Mouse (Mus musculus): ENCODE measurements around the gene Rab40c. TPM values are rescaled to one million over a fixed set of nuclear protein-coding genes. Genes with fewer than 3 reads are reported as not detected.

Gene Rab40c
- polyA plus RNA-seq, 1 experiment from 2014 or later: 59.2 TPM

DNA sequence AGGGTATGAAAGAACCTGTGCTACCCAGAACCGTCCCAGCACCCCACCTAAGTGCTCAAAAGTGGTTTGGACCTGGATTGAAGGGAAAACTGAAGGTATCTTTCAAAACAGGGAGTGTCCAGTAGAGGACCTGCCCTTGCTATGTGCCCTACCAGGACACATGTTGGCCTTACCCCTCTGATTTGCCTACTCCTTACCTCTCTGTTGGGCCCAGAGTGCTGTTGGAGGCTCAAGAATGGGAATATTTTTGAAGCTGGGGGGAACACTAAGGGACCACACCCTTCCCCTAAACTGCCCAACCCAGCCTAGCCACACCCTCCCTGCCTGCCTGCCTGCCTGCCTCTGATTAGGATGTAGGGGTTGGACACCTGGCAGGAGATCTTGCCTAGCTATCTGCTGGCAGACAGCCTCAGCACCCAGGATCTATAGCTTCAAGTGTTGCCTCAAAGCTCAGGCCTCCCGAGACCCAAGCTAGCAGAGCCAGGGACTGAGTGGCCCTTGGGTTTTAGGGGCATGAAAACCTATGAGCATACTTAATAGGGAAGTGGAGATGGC is 23.1 kb upstream of the Rab40c start:
- no peak overlapping the region for H3K4me3 ChIP-seq (replicated peaks; ENCODE audit: low read length)
- WGBS: 94% methylated on average over 2 of the region's 2 CpGs
- no peak overlapping the region for H3K27ac ChIP-seq (ENCODE audit: low read length)
- no peaks in the 10 kb centered on the region for H3K9me3 ChIP-seq (ENCODE audit: control insufficient read depth, low read length)
- no peak for ATAC-seq
- H3K27me3 ChIP-seq (replicated peaks; ENCODE audit: control insufficient read depth, insufficient read depth, low read length): no peaks in the 10 kb centered on the region
- H3K4me1 ChIP-seq (replicated peaks; ENCODE audit: control insufficient read depth, insufficient read depth, low read length): peaks cover 14% of the 10 kb centered on the region
- no peak overlapping the region for H3K9ac ChIP-seq (replicated peaks; ENCODE audit: low read depth, low read length)
- no peaks in the 10 kb centered on the region for H3K36me3 ChIP-seq (ENCODE audit: control insufficient read depth, insufficient read depth)
- H3K4me2 ChIP-seq (ENCODE audit: low read length): no peak overlapping the region

DNA sequence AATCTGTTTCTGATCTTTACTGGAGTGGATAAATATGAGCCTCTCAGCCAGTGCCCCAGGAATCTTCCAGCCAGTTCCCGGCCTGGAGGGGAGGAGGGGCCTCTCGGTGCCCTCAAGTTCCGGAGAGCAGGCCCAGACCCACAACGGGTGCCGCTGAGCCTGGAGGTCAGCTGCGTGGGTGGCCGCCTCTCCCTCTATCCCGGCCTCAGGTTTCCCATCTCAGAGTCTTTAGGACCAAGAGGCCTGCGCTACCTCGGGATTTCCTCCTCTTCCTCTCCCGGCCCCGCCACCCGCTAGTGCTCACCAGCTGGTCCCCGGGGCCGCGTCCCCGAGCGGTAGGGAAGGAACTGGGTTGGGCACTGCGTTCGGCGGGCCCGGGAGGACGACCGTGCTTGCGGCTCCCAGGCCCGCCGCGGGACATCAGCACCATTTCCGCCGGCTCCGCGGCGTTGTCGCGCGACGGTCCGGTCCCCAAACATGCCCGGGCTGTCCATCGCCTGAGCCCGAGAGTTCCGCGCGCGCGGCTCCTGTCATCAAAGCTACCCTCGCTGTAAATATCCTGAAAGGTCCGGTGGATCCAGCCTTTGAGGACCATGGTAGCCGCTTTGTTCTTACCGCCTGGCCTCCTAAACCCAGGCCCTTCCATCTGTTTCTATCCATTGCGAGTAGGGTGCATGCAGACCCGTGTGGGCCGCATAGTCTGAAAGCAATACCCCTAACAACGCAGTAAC is 22.1 kb upstream of the Rab40c start:
- Histone ChIP-seq H3K9ac (replicated peaks; ENCODE audit: low read depth, low read length) (peak overlapping the region; percentile 77), H3K4me3 (replicated peaks; ENCODE audit: low read length) (peak overlapping the region; percentile 58), H3K9me3 (ENCODE audit: control insufficient read depth, low read length) (no peaks in the 10 kb centered on the region), H3K27me3 (replicated peaks; ENCODE audit: control insufficient read depth, insufficient read depth, low read length) (no peaks in the 10 kb centered on the region), H3K36me3 (ENCODE audit: control insufficient read depth, insufficient read depth) (peaks cover under 1% of the 10 kb centered on the region; the same call in 1 of the 2 replicates), H3K4me1 (replicated peaks; ENCODE audit: control insufficient read depth, insufficient read depth, low read length) (peaks cover 14% of the 10 kb centered on the region), H3K4me2 (ENCODE audit: low read length) (peak overlapping the region; percentile 88), H3K27ac (ENCODE audit: low read length) (peak overlapping the region; percentile 54)
- 3% methylated on average over 54 of the region's 54 CpGs for WGBS
- peak; percentile 86 for ATAC-seq

GRCm38 (mm10) chr17:25934526-25934925 is 15.0 kb upstream of the Rab40c start:
- no peaks in the 10 kb centered on the region for H3K9me3 ChIP-seq (ENCODE audit: control insufficient read depth, low read length)
- H3K4me3 ChIP-seq (replicated peaks; ENCODE audit: low read length): no peak overlapping the region
- H3K27me3 ChIP-seq (replicated peaks; ENCODE audit: control insufficient read depth, insufficient read depth, low read length): no peaks in the 10 kb centered on the region
- H3K9ac ChIP-seq (replicated peaks; ENCODE audit: low read depth, low read length): no peak overlapping the region
- H3K4me2 ChIP-seq (ENCODE audit: low read length): no peak overlapping the region
- H3K4me1 ChIP-seq (replicated peaks; ENCODE audit: control insufficient read depth, insufficient read depth, low read length): no peaks in the 10 kb centered on the region
- no peak for ATAC-seq
- H3K36me3 ChIP-seq (ENCODE audit: control insufficient read depth, insufficient read depth): peaks cover 22% of the 10 kb centered on the region
- whole genome bisulfite sequencing: 89% methylated on average over 1 of the region's 1 CpGs
- H3K27ac ChIP-seq (ENCODE audit: low read length): no peak overlapping the region

- no peak overlapping the region for H3K4me3 ChIP-seq (replicated peaks; ENCODE audit: low read length)
- no peak overlapping the region for H3K4me2 ChIP-seq (ENCODE audit: low read length)
- peaks cover 4% of the 10 kb centered on the region; the same call in 1 of the 2 replicates for H3K4me1 ChIP-seq (replicated peaks; ENCODE audit: control insufficient read depth, insufficient read depth, low read length)
- no peaks in the 10 kb centered on the region for H3K27me3 ChIP-seq (replicated peaks; ENCODE audit: control insufficient read depth, insufficient read depth, low read length)
- no peaks in the 10 kb centered on the region for H3K9me3 ChIP-seq (ENCODE audit: control insufficient read depth, low read length)
- no peak for ATAC-seq
- no peak overlapping the region for H3K9ac ChIP-seq (replicated peaks; ENCODE audit: low read depth, low read length)
- no peak overlapping the region for H3K27ac ChIP-seq (ENCODE audit: low read length)
- peaks cover 3% of the 10 kb centered on the region; the same call in 1 of the 2 replicates for H3K36me3 ChIP-seq (ENCODE audit: control insufficient read depth, insufficient read depth)
- whole genome bisulfite sequencing: 68% methylated on average over 2 of the region's 2 CpGs
Measured at GRCm38 (mm10) chr17:25925348-25925747, 5.8 kb upstream of the Rab40c start.

DNA sequence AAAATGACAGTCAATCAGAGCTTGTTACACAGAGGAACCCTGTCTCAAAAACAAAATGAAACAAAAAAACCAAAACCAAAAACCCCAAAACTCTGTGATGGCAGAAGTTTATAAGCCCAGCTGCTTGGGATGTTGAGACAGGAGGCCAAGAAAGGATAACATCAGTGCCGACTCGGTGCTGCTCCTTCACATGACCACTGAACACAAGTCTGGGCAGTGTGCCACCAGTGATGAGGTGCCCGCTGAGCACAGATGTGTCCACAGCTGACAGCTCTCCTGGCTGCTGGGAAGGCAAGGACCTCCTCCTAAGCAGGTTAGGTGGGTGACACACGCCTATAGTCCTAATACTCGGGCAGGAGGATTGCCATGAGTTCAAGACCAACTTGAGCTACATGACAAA is 2.6 kb upstream of the Rab40c start:
- H3K27ac ChIP-seq (ENCODE audit: low read length): no peak overlapping the region
- no peak overlapping the region for H3K9ac ChIP-seq (replicated peaks; ENCODE audit: low read depth, low read length)
- H3K9me3 ChIP-seq (ENCODE audit: control insufficient read depth, low read length): no peaks in the 10 kb centered on the region
- H3K27me3 ChIP-seq (replicated peaks; ENCODE audit: control insufficient read depth, insufficient read depth, low read length): no peaks in the 10 kb centered on the region
- H3K4me2 ChIP-seq (ENCODE audit: low read length): no peak overlapping the region
- peaks cover 21% of the 10 kb centered on the region for H3K4me1 ChIP-seq (replicated peaks; ENCODE audit: control insufficient read depth, insufficient read depth, low read length)
- no peak for ATAC-seq
- H3K4me3 ChIP-seq (replicated peaks; ENCODE audit: low read length): no peak overlapping the region
- H3K36me3 ChIP-seq (ENCODE audit: control insufficient read depth, insufficient read depth): no peaks in the 10 kb centered on the region
- 74% methylated on average over 5 of the region's 5 CpGs for WGBS

GRCm38 (mm10) chr17:25919786-25920642 is 487 bp upstream of the Rab40c start:
- Histone ChIP-seq H3K27ac (ENCODE audit: low read length) (peak overlapping the region; percentile 96), H3K4me1 (replicated peaks; ENCODE audit: control insufficient read depth, insufficient read depth, low read length) (peaks cover 23% of the 10 kb centered on the region), H3K9me3 (ENCODE audit: control insufficient read depth, low read length) (no peaks in the 10 kb centered on the region), H3K4me3 (replicated peaks; ENCODE audit: low read length) (peak overlapping the region; percentile 99), H3K9ac (replicated peaks; ENCODE audit: low read depth, low read length) (peak overlapping the region; percentile 68), H3K36me3 (ENCODE audit: control insufficient read depth, insufficient read depth) (no peaks in the 10 kb centered on the region), H3K4me2 (ENCODE audit: low read length) (peak overlapping the region; percentile 76), H3K27me3 (replicated peaks; ENCODE audit: control insufficient read depth, insufficient read depth, low read length) (no peaks in the 10 kb centered on the region)
- under 1% methylated on average over 40 of the region's 40 CpGs for WGBS
- peak; percentile 97 for ATAC-seq

GRCm38 (mm10) chr17:25918037-25918750 is 1.3 kb downstream of the Rab40c start:
- Histone ChIP-seq H3K4me1 (replicated peaks; ENCODE audit: control insufficient read depth, insufficient read depth, low read length) (peaks cover 23% of the 10 kb centered on the region), H3K27me3 (replicated peaks; ENCODE audit: control insufficient read depth, insufficient read depth, low read length) (no peaks in the 10 kb centered on the region), H3K4me3 (replicated peaks; ENCODE audit: low read length) (peak overlapping the region; percentile 99), H3K27ac (ENCODE audit: low read length) (no peak overlapping the region), H3K9ac (replicated peaks; ENCODE audit: low read depth, low read length) (peak overlapping the region; percentile 84), H3K36me3 (ENCODE audit: control insufficient read depth, insufficient read depth) (no peaks in the 10 kb centered on the region), H3K9me3 (ENCODE audit: control insufficient read depth, low read length) (no peaks in the 10 kb centered on the region), H3K4me2 (ENCODE audit: low read length) (peak overlapping the region; percentile 88)
- no peak for ATAC-seq
- 90% methylated on average over 9 of the region's 9 CpGs for WGBS

- peaks cover 23% of the 10 kb centered on the region for H3K4me1 ChIP-seq (replicated peaks; ENCODE audit: control insufficient read depth, insufficient read depth, low read length)
- H3K27ac ChIP-seq (ENCODE audit: low read length): no peak overlapping the region
- 88% methylated on average over 8 of the region's 8 CpGs for WGBS
- no peaks in the 10 kb centered on the region for H3K36me3 ChIP-seq (ENCODE audit: control insufficient read depth, insufficient read depth)
- ATAC-seq: no peak
- no peak overlapping the region for H3K4me3 ChIP-seq (replicated peaks; ENCODE audit: low read length)
- H3K9me3 ChIP-seq (ENCODE audit: control insufficient read depth, low read length): no peaks in the 10 kb centered on the region
- no peaks in the 10 kb centered on the region for H3K27me3 ChIP-seq (replicated peaks; ENCODE audit: control insufficient read depth, insufficient read depth, low read length)
- no peak overlapping the region for H3K4me2 ChIP-seq (ENCODE audit: low read length)
- no peak overlapping the region for H3K9ac ChIP-seq (replicated peaks; ENCODE audit: low read depth, low read length)
Measured at GRCm38 (mm10) chr17:25916931-25917647, 2.4 kb downstream of the Rab40c start.

Data from forebrain, embryonic 16.5 days (tissue).